Mouse (Mus musculus) frontal cortex, postnatal 36 days (tissue): ENCODE data around the gene 2810408A11Rik.
"Not testable (repeated sequence)": the region's sequence is repeated elsewhere in the genome, so short reads cannot be mapped to it uniquely, and the experiment has no call there.

Experiments
- DNase-seq, 2 experiments: peaks; one replicate each; pipeline ENCODE4 v3.0.0; 2022; ENCODE audit warnings: low spot score in 2 of 2

Gene 2810408A11Rik

GRCm38 (mm10) chr11:69931769-69932168 is 31.0 kb upstream of the 2810408A11Rik start:
- no peak for DNase-seq

- DNase-seq, result no peak
Measured at GRCm38 (mm10) chr11:69930967-69931537, 30.3 kb upstream of the 2810408A11Rik start.

- DNase-seq, result not testable (repeated sequence)
Measured at GRCm38 (mm10) chr11:69930176-69930575, 29.4 kb upstream of the 2810408A11Rik start.

GRCm38 (mm10) chr11:69929712-69930111 is 28.9 kb upstream of the 2810408A11Rik start:
- DNase-seq, result no peak

- no peak for DNase-seq
Measured at GRCm38 (mm10) chr11:69927501-69927900, 26.7 kb upstream of the 2810408A11Rik start.

- no peak for DNase-seq
Measured at GRCm38 (mm10) chr11:69922796-69923195, 22.0 kb upstream of the 2810408A11Rik start.

- no peak for DNase-seq
Measured at GRCm38 (mm10) chr11:69922012-69922756, 21.4 kb upstream of the 2810408A11Rik start.

- DNase-seq, result peak; percentile 100
Measured at GRCm38 (mm10) chr11:69921114-69922011, 20.6 kb upstream of the 2810408A11Rik start, which contains the start of gene Eif5a. Gene Eif5a, minus strand, starts transcription at chr11:69921958.

- no peak for DNase-seq
Measured at GRCm38 (mm10) chr11:69920266-69921031, 19.7 kb upstream of the 2810408A11Rik start.

GRCm38 (mm10) chr11:69919661-69920265 is 19.0 kb upstream of the 2810408A11Rik start:
- peak in 1 of 2 experiments; percentile 34 for DNase-seq

- no peak for DNase-seq
Measured at GRCm38 (mm10) chr11:69919053-69919452, 18.3 kb upstream of the 2810408A11Rik start.

- no peak for DNase-seq
Measured at GRCm38 (mm10) chr11:69918118-69918517, 17.3 kb upstream of the 2810408A11Rik start.

- no peak for DNase-seq
Measured at GRCm38 (mm10) chr11:69917379-69917948, 16.7 kb upstream of the 2810408A11Rik start.

- not testable (repeated sequence) for DNase-seq
Measured at GRCm38 (mm10) chr11:69916652-69917378, 16.0 kb upstream of the 2810408A11Rik start.

GRCm38 (mm10) chr11:69915667-69916627 is 15.2 kb upstream of the 2810408A11Rik start:
- no peak for DNase-seq

- no peak for DNase-seq
Measured at GRCm38 (mm10) chr11:69914917-69915430, 14.2 kb upstream of the 2810408A11Rik start.

GRCm38 (mm10) chr11:69914372-69914764 is 13.6 kb upstream of the 2810408A11Rik start:
- no peak for DNase-seq

- peak; percentile 93 to 95 for DNase-seq
Measured at GRCm38 (mm10) chr11:69913554-69914371, 13.0 kb upstream of the 2810408A11Rik start, which contains the start of gene Gps2. Gene Gps2, plus strand, starts transcription at chr11:69913888.
